Mouse (Mus musculus) C2C12 (cell line): Measurements from ENCODE around the gene Arhgap23. TPM values are rescaled to one million over a fixed set of nuclear protein-coding genes. Genes with fewer than 3 reads are reported as not detected.

ENCODE experiments used
- H3K27me3 ChIP-seq: one replicate; pipeline ENCODE4 v1.6.1; 2011; ENCODE audit not compliant: control insufficient read depth, insufficient read depth, insufficient read length
- H3K36me3 ChIP-seq: one replicate; pipeline ENCODE4 v1.6.1; 2011; ENCODE audit not compliant: control insufficient read depth, insufficient read depth
- H3K4me3 ChIP-seq: one replicate; pipeline ENCODE4 v1.5.1; 2011; ENCODE audit warnings: mild to moderate bottlenecking, control low read depth; ENCODE audit not compliant: poor library complexity, insufficient read depth, severe bottlenecking
- H3K79me2 ChIP-seq: one replicate; pipeline ENCODE4 v1.6.1; 2011; ENCODE audit not compliant: control insufficient read depth, insufficient read depth
- H3K79me3 ChIP-seq: one replicate; pipeline ENCODE4 v1.6.1; 2011; ENCODE audit warnings: low read depth, control low read depth
- H3ac ChIP-seq: one replicate; pipeline ENCODE3; 2011; ENCODE audit warnings: low read depth; ENCODE audit not compliant: control insufficient read depth, insufficient read length
- CEBPB ChIP-seq: IDR thresholded peaks from one replicate; pipeline ENCODE4 v1.6.1; 2011; ENCODE audit warnings: low read depth, mild to moderate bottlenecking, control low read depth, moderate library complexity
- CTCF ChIP-seq: IDR thresholded peaks from one replicate; pipeline ENCODE4 v1.5.1; 2011; ENCODE audit not compliant: control insufficient read depth, insufficient read depth, insufficient read length
- FOSL1 ChIP-seq: IDR thresholded peaks from one replicate; pipeline ENCODE4 v1.8.0; 2011; ENCODE audit warnings: mild to moderate bottlenecking, low read length; ENCODE audit not compliant: poor library complexity, insufficient read depth, severe bottlenecking
- MAX ChIP-seq: IDR thresholded peaks from one replicate; pipeline ENCODE4 v1.6.1; 2011; ENCODE audit warnings: mild to moderate bottlenecking, control low read depth
- MYOD1 ChIP-seq: IDR thresholded peaks from one replicate; pipeline ENCODE4 v1.6.1; 2011; ENCODE audit warnings: low read depth; ENCODE audit not compliant: control insufficient read depth, insufficient read length
- MYOG ChIP-seq: IDR thresholded peaks from one replicate; pipeline ENCODE4 v1.6.1; 2011; ENCODE audit not compliant: control insufficient read depth, insufficient read length; ENCODE audit errors: extremely low read depth
- USF1 ChIP-seq: IDR thresholded peaks from one replicate; pipeline ENCODE4 v1.6.1; 2011; ENCODE audit warnings: low read depth, mild to moderate bottlenecking, control low read depth, moderate library complexity
- polyA plus RNA-seq: library from polyadenylated mRNA; unstranded; fragments of >200 nt; fragmentation: generic; extraction: Trizol; gene quantifications from one replicate; pipeline ENCODE4 v1.2.1, GENCODE M21; 2012; ENCODE audit warnings: missing spikeins

Arhgap23 gene
- polyA plus RNA-seq, 1 experiment: 23.9 TPM

DNA sequence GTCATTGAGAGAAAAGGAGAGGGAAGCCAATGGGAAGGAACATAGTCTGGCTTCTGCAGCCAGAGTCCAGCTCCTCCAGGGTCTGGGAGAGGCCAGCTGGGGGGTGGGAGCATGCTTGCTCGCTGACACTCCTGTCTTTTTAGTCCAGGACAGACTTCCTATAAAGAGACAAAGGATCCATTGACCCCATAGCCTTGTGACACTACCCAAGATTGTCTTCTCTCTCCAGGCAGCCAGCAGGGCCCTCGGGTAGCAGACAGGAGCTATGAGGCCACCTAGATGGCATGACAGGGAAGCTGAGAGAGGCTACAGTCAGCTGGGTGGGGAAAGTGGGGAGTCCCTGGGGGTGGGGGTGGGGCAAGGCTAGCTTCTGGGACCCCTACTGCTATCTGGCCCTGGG, 12.6 kb upstream of the Arhgap23 start:
- no peak for TF ChIP-seq CTCF
- TF ChIP-seq MYOD1: no peak
- TF ChIP-seq CEBPB: no peak
- no peak for TF ChIP-seq MAX
- no peak for TF ChIP-seq USF1
- no peak for TF ChIP-seq FOSL1
- no peak for TF ChIP-seq MYOG
- no peak overlapping the region for H3K4me3 ChIP-seq
- no peaks in the 10 kb centered on the region for H3K27me3 ChIP-seq
- no peak overlapping the region for H3ac ChIP-seq
- H3K36me3 ChIP-seq: no peaks in the 10 kb centered on the region
- no peaks in the 10 kb centered on the region for H3K79me3 ChIP-seq
- no peaks in the 10 kb centered on the region for H3K79me2 ChIP-seq

DNA sequence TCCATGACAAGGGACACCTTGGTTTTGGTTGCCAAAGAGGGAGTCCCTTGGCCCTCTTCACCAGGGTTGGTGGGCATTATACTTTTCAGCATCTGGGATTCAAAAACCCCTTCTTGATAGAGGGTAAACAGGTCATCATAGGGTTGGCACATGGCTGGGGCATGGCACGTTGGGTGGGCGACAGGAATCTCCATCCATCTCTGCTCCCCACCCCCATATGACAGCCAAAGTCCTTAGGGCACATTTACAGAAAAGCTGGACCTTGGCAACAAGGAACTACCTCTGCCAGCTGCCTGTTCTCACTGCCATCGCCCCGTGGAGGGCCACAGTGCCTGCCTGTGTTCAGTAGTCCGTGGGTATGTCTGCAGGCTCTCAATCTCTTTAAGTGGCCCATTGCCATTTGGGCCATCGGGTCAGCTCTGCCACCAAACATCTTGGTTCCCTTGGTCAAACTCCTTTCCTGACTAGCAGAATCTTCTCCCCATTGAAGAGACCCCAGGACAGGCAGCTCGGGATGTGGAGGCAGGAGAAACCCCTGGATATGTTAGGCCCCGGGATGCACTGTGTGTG, 11.6 kb upstream of the Arhgap23 start:
- no peaks in the 10 kb centered on the region for H3K36me3 ChIP-seq
- no peak overlapping the region for H3K4me3 ChIP-seq
- no peak for TF ChIP-seq MAX
- no peak for TF ChIP-seq CEBPB
- TF ChIP-seq FOSL1: no peak
- no peak for TF ChIP-seq USF1
- no peak for TF ChIP-seq MYOD1
- no peak for TF ChIP-seq CTCF
- no peak for TF ChIP-seq MYOG
- H3K27me3 ChIP-seq: no peaks in the 10 kb centered on the region
- no peaks in the 10 kb centered on the region for H3K79me2 ChIP-seq
- H3K79me3 ChIP-seq: no peaks in the 10 kb centered on the region
- no peak overlapping the region for H3ac ChIP-seq

DNA sequence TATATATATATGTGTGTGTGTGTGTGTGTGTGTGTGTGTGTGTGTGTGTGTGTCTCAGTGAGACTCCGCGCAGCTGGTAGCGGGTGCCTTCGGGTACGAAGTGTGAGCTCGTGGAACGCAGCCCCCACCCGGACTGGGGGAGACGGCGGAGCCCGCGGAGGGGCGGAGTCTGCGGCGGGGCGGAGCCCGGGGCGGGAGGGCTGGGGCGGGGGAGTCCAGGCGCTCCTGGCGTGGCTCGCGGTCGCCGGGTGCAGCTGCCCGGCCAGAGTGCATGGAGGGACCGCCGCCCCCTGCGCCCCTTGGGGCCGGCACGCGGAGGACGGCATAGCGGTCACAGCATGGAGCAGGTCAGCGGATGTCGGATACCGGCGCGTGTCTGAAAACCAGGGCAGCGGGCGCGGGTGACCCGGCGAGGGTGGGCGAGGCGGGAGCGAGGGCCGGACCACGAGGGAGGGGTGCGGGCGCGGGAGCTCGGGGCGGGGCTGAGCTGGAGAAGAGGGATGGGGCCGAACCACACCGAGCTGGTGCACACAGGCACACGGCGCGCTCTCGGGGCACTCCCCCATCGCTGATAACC, 11.1 kb upstream of the Arhgap23 start:
- Histone ChIP-seq H3ac (peak overlapping the region; percentile 56), H3K79me3 (no peaks in the 10 kb centered on the region), H3K36me3 (no peaks in the 10 kb centered on the region), H3K4me3 (no peak overlapping the region), H3K27me3 (no peaks in the 10 kb centered on the region), H3K79me2 (no peaks in the 10 kb centered on the region)
- no peak for TF ChIP-seq MAX
- no peak for TF ChIP-seq USF1
- no peak for TF ChIP-seq FOSL1
- no peak for TF ChIP-seq CTCF
- TF ChIP-seq MYOD1: no peak
- TF ChIP-seq CEBPB: no peak
- no peak for TF ChIP-seq MYOG

DNA sequence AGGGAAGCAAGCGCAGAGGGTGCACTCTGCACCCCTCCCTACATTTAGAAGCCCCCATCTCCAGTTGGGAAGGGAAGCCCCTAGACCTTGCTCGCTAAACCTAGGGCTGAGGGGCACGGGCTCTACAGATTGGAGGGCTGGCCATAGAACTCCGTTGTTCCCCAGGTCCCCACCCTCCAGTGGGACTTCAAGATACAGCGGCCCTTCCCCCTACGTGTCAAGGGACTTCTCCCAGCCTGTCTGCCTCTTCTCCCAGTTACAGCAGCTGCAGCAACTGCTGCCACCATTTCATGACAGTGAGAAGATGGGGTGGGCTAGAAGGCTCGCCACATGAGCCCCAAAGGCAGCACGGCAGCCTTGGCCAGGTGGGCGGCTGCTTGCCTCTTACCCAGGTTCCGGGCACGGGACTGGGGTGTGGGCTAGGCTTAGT, 10.6 kb upstream of the Arhgap23 start:
- H3K36me3 ChIP-seq: no peaks in the 10 kb centered on the region
- no peaks in the 10 kb centered on the region for H3K79me2 ChIP-seq
- H3K4me3 ChIP-seq: no peak overlapping the region
- H3ac ChIP-seq: peak overlapping the region; percentile 56
- H3K79me3 ChIP-seq: no peaks in the 10 kb centered on the region
- no peak for TF ChIP-seq MAX
- no peak for TF ChIP-seq FOSL1
- TF ChIP-seq MYOG: no peak
- no peak for TF ChIP-seq CEBPB
- no peak for TF ChIP-seq MYOD1
- TF ChIP-seq USF1: no peak
- TF ChIP-seq CTCF: no peak
- H3K27me3 ChIP-seq: no peaks in the 10 kb centered on the region

DNA sequence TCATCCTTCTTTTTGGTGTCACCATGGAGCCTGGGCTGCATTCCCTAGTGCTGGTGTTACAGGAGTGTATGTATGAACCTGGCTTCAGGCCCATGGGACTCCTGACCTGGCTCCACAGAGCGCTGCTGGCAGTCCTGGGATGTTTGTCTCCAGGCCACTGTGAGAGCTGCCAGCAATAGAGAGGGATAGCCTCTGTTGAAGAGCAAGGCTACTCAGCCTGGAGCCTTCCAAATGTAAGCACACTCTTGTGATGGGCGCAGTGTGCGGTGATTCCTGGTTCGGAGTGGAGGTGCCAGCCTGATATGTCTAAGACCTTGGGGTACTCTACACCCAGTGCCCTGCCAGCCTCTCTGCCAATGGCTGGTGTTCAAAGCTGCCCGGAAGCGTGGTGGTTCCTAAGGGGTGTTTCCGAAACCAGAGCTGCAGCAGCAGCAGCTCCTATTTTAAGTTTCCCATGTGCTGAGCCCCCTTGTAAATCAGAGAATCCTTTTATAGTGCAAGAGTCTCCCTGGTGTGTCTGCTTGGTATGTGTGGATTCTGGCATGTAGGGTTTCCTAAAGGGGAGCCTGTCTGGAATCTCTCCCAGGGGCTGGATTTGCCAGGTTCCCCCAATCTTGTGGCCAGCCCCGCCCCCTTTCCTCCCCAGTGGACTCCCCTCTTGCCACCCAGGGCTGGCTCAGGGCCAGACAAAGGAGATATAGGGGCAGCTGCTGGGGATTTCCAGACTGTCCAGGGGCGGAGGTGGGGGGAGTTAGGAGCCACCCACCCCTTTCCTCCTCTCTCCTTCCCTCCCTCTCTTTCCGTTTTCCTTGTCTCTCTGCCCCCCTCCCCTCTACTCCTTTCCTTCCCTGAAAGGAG, 9.0 kb upstream of the Arhgap23 start:
- TF ChIP-seq CTCF (no peak), USF1 (no peak), MAX (no peak), FOSL1 (no peak), MYOD1 (no peak), CEBPB (no peak), MYOG (no peak)
- H3K4me3 ChIP-seq: no peak overlapping the region
- no peaks in the 10 kb centered on the region for H3K79me3 ChIP-seq
- no peaks in the 10 kb centered on the region for H3K79me2 ChIP-seq
- no peaks in the 10 kb centered on the region for H3K36me3 ChIP-seq
- no peaks in the 10 kb centered on the region for H3K27me3 ChIP-seq
- H3ac ChIP-seq: no peak overlapping the region
